ENCODE assay signal across 14 mouse cellular contexts in the genomic region with DNA sequence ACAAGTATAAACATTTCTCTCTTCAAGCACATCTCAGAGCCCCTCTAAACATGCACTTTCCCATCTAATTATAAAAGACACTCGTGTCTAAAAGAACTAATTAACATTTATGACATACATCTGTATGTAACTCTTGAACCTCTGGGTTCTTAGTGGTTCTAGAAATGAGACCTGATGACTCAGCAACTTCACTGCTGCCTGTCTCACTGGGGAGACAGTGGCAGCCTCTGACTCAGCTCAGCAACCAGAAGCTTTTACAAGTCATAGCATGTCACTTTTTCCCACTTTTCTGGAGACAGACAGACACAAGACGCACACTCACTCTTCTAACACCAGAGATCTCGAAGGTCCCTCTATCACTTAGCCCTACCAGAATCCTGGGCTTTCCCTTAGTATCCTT. TPM values are rescaled to one million over a fixed set of nuclear protein-coding genes. Genes with fewer than 3 reads are reported as not detected.
DNase-seq lines count a peak whose midpoint lies in the region; ATAC-seq lines count a peak whose summit lies in the region.
"Had no signal": no experiment of that assay in that cellular context is flagged by ENCODE, and none has a peak within 500 bp of the region (broad histone marks: within the 10 kb centered on the region; RNA-seq: fewer than 3 reads in every experiment).

No protein-coding gene starts in this region.

- ATAC-seq in erythroid progenitor cell, adult 5-6 weeks (replicated peaks; ENCODE audit: low FRiP score, poor library complexity, severe bottlenecking), result no peak
- ATAC-seq: forebrain, embryonic 13.5 days; hindbrain, postnatal 0 days; intestine, postnatal 0 days had no signal

- DNase-seq in adrenal gland, adult 2 months, result peak; percentile 49
- no peak for DNase-seq in adrenal gland, adult 8-10 months
- DNase-seq in 3T3-L1 (ENCODE audit: low read depth, low spot score), result peak; percentile 79
- peak; percentile 36 for DNase-seq in MN1 (ENCODE audit: low spot score)
- peak; percentile 32 for DNase-seq in c-Kit-positive CD71-positive TER-119-positive erythroid progenitor cells, embryonic 14.5 days (ENCODE audit: low spot score)
- no peak for DNase-seq in gastrocnemius, adult 18-20 months (ENCODE audit: low spot score)
- DNase-seq: cerebellum, adult 11-12 months; cerebellum, postnatal 36 days; gastrocnemius, postnatal 36 days had no signal

RNA-seq across cellular contexts. Expression of a gene that starts 24.3 kb away (rescaled TPM):
- 100 to 1,000 TPM; 118 to 127 TPM for total RNA-seq in adrenal gland, adult 2 months (2021)
- 58.8 and 68.4 TPM in 2 replicates for polyA plus RNA-seq in adrenal gland, adult 2 months (2012; rRNA removed)
- 10 to 100 TPM; 91.3 to 100.0 (median 99.2) TPM for total RNA-seq in adrenal gland, adult 8-10 months (2022)
- 10 to 100 TPM; 59.7 to 72.0 TPM for total RNA-seq in gastrocnemius, adult 18-20 months (2021)
- total RNA-seq in erythroid progenitor cell, adult 5-6 weeks (2015; ENCODE audit: low replicate concordance), result 35.7 and 70.0 TPM in 2 replicates
- total RNA-seq in erythroid progenitor cell, adult 5-6 weeks (2017; ENCODE audit: low replicate concordance), result 7.9 and 67.3 TPM in 2 replicates

RNA-seq across cellular contexts. Expression of a gene that starts 24.3 kb away (rescaled TPM):
- under 1 TPM; 0.28 to 0.72 TPM for total RNA-seq in adrenal gland, adult 2 months (2021)
- 0.06 and 0.39 TPM in 2 replicates for polyA plus RNA-seq in adrenal gland, adult 2 months (2012; rRNA removed)
- under 1 TPM in 3 of 4 experiments, not detected in 1; 0.26 to 0.87 (median 0.78) TPM for total RNA-seq in adrenal gland, adult 8-10 months (2022)
- not detected for total RNA-seq in gastrocnemius, adult 18-20 months (2021)
- 41.4 and 45.3 TPM in 2 replicates for total RNA-seq in erythroid progenitor cell, adult 5-6 weeks (2015; ENCODE audit: low replicate concordance)
- 88.2 and 89.0 TPM in 2 replicates for total RNA-seq in erythroid progenitor cell, adult 5-6 weeks (2017; ENCODE audit: low replicate concordance)
- total RNA-seq: neutrophil, adult 5-6 weeks had no signal

RNA-seq across cellular contexts. Expression of a gene that starts 39.7 kb away (rescaled TPM):
- total RNA-seq in adrenal gland, adult 2 months (2021), result 10 to 100 TPM; 36.5 to 40.5 TPM
- 3.8 and 5.1 TPM in 2 replicates for polyA plus RNA-seq in adrenal gland, adult 2 months (2012; rRNA removed)
- 10 to 100 TPM; 43.3 to 60.0 (median 49.9) TPM for total RNA-seq in adrenal gland, adult 8-10 months (2022)
- 1 to 10 TPM; 3.5 to 4.3 TPM for total RNA-seq in gastrocnemius, adult 18-20 months (2021)
- total RNA-seq in erythroid progenitor cell, adult 5-6 weeks (2015; ENCODE audit: low replicate concordance), result 8.0 and 33.5 TPM in 2 replicates
- 6.8 and 16.9 TPM in 2 replicates for total RNA-seq in erythroid progenitor cell, adult 5-6 weeks (2017; ENCODE audit: low replicate concordance)

RNA-seq across cellular contexts. Expression of a gene that starts 52.4 kb away (rescaled TPM):
- 10 to 100 TPM; 63.5 to 98.8 TPM for total RNA-seq in adrenal gland, adult 2 months (2021)
- polyA plus RNA-seq in adrenal gland, adult 2 months (2012; rRNA removed), result 24.4 and 32.8 TPM in 2 replicates
- 100 to 1,000 TPM in 2 of 4 experiments, 10 to 100 TPM in 2; 39.2 to 132 (median 96.1) TPM for total RNA-seq in adrenal gland, adult 8-10 months (2022)
- total RNA-seq in gastrocnemius, adult 18-20 months (2021), result 10 to 100 TPM; 55.0 to 57.2 TPM
- 133 and 176 TPM in 2 replicates for total RNA-seq in erythroid progenitor cell, adult 5-6 weeks (2015; ENCODE audit: low replicate concordance)
- 10.0 and 12.1 TPM in 2 replicates for total RNA-seq in erythroid progenitor cell, adult 5-6 weeks (2017; ENCODE audit: low replicate concordance)

Comparison
In these comparisons a context has a peak if more than half of its experiments do, and no peak if none do; other contexts are left out.
1. DNase-seq: peak in adrenal gland, adult 2 months (single experiment), 3T3-L1 (single experiment), MN1 (single experiment) and c-Kit-positive CD71-positive TER-119-positive erythroid progenitor cells, embryonic 14.5 days (single experiment); none in adrenal gland, adult 8-10 months (single experiment) and gastrocnemius, adult 18-20 months (single experiment).
2. RNA of a gene that starts 24.3 kb away (total RNA-seq): 41.4 to 89.0 TPM in erythroid progenitor cell, adult 5-6 weeks; 0.26 to 0.87 TPM in adrenal gland, adult 8-10 months, 0.28 to 0.72 TPM in adrenal gland, adult 2 months and not detected in gastrocnemius, adult 18-20 months; every median in the first group is over 10 times any median in the second.